Mouse (Mus musculus): Measurements from ENCODE around the gene Gpr39. TPM values are rescaled to one million over a fixed set of nuclear protein-coding genes. Genes with fewer than 3 reads are reported as not detected.

The Gpr39 gene
- total RNA-seq, 1 experiment: 1.7 TPM

DNA sequence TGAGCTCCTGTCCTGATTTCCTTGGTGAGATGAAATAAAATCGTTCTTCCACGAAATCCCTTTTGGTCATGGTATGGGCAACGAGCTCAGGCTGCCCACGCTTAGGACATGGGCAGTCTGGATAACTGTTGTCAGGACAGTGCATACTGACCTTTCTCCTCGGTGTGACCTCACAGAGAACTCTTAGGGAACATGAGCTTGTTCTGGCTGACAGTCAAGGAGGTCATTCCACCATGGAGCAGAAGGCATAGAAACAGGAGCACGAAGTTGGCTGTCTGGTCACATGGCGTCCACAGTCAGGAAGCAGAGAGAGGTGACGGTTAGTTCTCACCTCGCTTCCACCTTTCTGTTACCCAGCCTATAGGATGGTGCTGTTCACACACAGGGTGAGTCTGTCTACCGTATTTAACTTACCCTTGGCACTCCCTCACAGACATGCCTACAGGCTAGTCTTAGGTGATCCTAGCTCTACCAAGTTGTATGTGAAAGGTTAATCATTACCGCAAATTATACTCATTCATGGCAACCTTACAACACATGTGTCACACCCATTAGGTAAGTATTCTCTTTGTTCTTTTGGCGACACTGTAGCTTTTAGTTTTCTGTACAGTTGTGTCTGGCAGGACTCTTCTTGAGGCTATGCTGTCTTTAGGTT lies 44.4 kb downstream of the Gpr39 start:
- in situ Hi-C loops (cut with MboI; ENCODE audit: low sequenced_read_pairs in 2 of 2, unreplicated experiment in 2 of 2): no loop called here
- Histone ChIP-seq H3K4me3 (ENCODE audit: insufficient read depth in 1 of 2, low read depth in 1 of 2, low read length in 2 of 2, poor library complexity in 1 of 2, severe bottlenecking in 1 of 2) (no peak overlapping the region), H3K27ac (ENCODE audit: insufficient read depth, low read depth, low read length, poor library complexity, severe bottlenecking) (no peak overlapping the region), H3K9ac (ENCODE audit: insufficient read depth, low read depth, low read length, poor library complexity, severe bottlenecking) (no peak overlapping the region), H3K36me3 (ENCODE audit: control insufficient read depth, insufficient read depth, low read length, poor library complexity, severe bottlenecking) (no peaks in the 10 kb centered on the region), H3K9me3 (ENCODE audit: control insufficient read depth, insufficient read depth, low read depth, low read length) (no peaks in the 10 kb centered on the region), H3K4me1 (ENCODE audit: control insufficient read depth in 2 of 2, insufficient read depth in 2 of 2, low read length in 2 of 2, poor library complexity in 1 of 2) (no peaks in the 10 kb centered on the region)
- TF ChIP-seq ZNF384 (IDR thresholded peaks at IDR 0.05; ENCODE audit: low read depth, low read length): no peak
- TF ChIP-seq HCFC1 (IDR thresholded peaks at IDR 0.05; ENCODE audit: borderline replicate concordance, insufficient read depth, low read length): no peak
- TF ChIP-seq MAFK (IDR thresholded peaks at IDR 0.05; ENCODE audit: insufficient read depth, low read depth, low read length): no peak
- TF ChIP-seq ZC3H11A (IDR thresholded peaks at IDR 0.05; ENCODE audit: borderline replicate concordance, low read depth, low read length): no peak
- no peak for TF ChIP-seq CHD2 (IDR thresholded peaks at IDR 0.05; ENCODE audit: low read depth, low read length)
- DNase-seq (ENCODE audit: low read depth, low spot score): no peak

DNA sequence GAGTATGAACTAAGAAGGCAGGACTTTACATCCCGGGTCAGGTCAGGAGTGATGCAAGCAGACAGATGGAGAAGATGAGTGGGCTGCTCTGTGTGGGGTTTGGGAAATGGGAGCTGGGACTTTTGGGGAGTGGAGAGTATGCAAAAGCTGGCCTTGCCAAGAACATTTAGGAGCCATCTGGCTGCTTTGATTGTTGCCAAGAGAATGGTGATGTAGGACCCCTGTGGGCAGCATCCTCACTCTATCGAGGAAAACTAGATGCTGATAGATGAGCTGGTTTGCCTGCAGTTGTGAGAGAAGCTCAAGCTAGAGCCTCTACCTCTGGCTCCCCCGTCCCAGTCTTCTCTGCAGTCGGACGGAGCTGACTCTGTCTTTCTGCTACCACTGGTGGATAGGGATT lies 47.5 kb downstream of the Gpr39 start:
- no peak for DNase-seq (ENCODE audit: low read depth, low spot score)
- in situ Hi-C loops (cut with MboI; ENCODE audit: low sequenced_read_pairs in 2 of 2, unreplicated experiment in 2 of 2): no loop called here
- TF ChIP-seq HCFC1 (IDR thresholded peaks at IDR 0.05; ENCODE audit: borderline replicate concordance, insufficient read depth, low read length) (no peak), ZC3H11A (IDR thresholded peaks at IDR 0.05; ENCODE audit: borderline replicate concordance, low read depth, low read length) (no peak), ZNF384 (IDR thresholded peaks at IDR 0.05; ENCODE audit: low read depth, low read length) (no peak), CHD2 (IDR thresholded peaks at IDR 0.05; ENCODE audit: low read depth, low read length) (no peak), MAFK (IDR thresholded peaks at IDR 0.05; ENCODE audit: insufficient read depth, low read depth, low read length) (no peak)

DNA sequence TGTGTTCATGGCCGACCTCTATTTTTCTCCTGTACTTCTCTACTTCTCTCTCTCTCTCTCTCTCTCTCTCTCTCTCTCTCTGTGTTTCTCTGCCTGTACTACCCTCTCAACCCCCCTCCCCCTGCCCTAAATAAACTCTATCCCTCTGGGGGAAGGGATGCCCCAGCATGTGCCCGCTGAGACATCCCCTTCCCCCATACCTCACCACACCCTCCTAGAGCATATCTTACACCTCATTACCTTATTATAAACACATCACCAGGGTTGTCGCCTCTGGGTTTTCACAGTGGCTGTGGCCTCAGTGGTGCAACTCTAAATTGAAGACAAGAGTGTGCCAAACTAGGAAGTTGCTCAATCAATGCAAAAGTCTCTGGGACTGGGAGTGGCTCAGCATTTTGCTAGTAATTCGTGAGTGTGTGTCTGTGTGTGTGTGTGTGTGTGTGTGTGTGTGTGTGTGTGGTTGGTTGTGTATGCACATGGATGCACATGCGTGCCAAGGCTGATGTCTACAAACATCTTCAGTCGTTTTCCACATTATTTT lies 52.3 kb downstream of the Gpr39 start:
- H3K36me3 ChIP-seq (ENCODE audit: control insufficient read depth, insufficient read depth, low read length, poor library complexity, severe bottlenecking): no peaks in the 10 kb centered on the region
- H3K4me1 ChIP-seq (ENCODE audit: control insufficient read depth in 2 of 2, insufficient read depth in 2 of 2, low read length in 2 of 2, poor library complexity in 1 of 2): peaks cover 2 to 3% of the 10 kb centered on the region in 2 experiments; a peak in 3 of 4 replicates
- DNase-seq (ENCODE audit: low read depth, low spot score): no peak
- H3K9ac ChIP-seq (ENCODE audit: insufficient read depth, low read depth, low read length, poor library complexity, severe bottlenecking): no peak overlapping the region
- no peak overlapping the region; the same call in 1 of the 2 replicates for H3K27ac ChIP-seq (ENCODE audit: insufficient read depth, low read depth, low read length, poor library complexity, severe bottlenecking)
- no peak for TF ChIP-seq HCFC1 (IDR thresholded peaks at IDR 0.05; ENCODE audit: borderline replicate concordance, insufficient read depth, low read length)
- TF ChIP-seq ZC3H11A (IDR thresholded peaks at IDR 0.05; ENCODE audit: borderline replicate concordance, low read depth, low read length): no peak
- TF ChIP-seq MAFK (IDR thresholded peaks at IDR 0.05; ENCODE audit: insufficient read depth, low read depth, low read length): no peak
- no peak overlapping the region for H3K4me3 ChIP-seq (ENCODE audit: insufficient read depth in 1 of 2, low read depth in 1 of 2, low read length in 2 of 2, poor library complexity in 1 of 2, severe bottlenecking in 1 of 2)
- in situ Hi-C loops (cut with MboI; ENCODE audit: low sequenced_read_pairs in 2 of 2, unreplicated experiment in 2 of 2): no loop called here
- H3K9me3 ChIP-seq (ENCODE audit: control insufficient read depth, insufficient read depth, low read depth, low read length): no peaks in the 10 kb centered on the region

More for the DNA sequence above, 47.5 kb downstream of the Gpr39 start:
- Histone ChIP-seq H3K4me1 (ENCODE audit: control insufficient read depth in 2 of 2, insufficient read depth in 2 of 2, low read length in 2 of 2, poor library complexity in 1 of 2) (peaks cover 0 to 3% of the 10 kb centered on the region in 2 experiments; a peak in 1 of 4 replicates), H3K36me3 (ENCODE audit: control insufficient read depth, insufficient read depth, low read length, poor library complexity, severe bottlenecking) (no peaks in the 10 kb centered on the region), H3K27ac (ENCODE audit: insufficient read depth, low read depth, low read length, poor library complexity, severe bottlenecking) (no peak overlapping the region), H3K4me3 (ENCODE audit: insufficient read depth in 1 of 2, low read depth in 1 of 2, low read length in 2 of 2, poor library complexity in 1 of 2, severe bottlenecking in 1 of 2) (no peak overlapping the region), H3K9me3 (ENCODE audit: control insufficient read depth, insufficient read depth, low read depth, low read length) (no peaks in the 10 kb centered on the region), H3K9ac (ENCODE audit: insufficient read depth, low read depth, low read length, poor library complexity, severe bottlenecking) (no peak overlapping the region)

DNA sequence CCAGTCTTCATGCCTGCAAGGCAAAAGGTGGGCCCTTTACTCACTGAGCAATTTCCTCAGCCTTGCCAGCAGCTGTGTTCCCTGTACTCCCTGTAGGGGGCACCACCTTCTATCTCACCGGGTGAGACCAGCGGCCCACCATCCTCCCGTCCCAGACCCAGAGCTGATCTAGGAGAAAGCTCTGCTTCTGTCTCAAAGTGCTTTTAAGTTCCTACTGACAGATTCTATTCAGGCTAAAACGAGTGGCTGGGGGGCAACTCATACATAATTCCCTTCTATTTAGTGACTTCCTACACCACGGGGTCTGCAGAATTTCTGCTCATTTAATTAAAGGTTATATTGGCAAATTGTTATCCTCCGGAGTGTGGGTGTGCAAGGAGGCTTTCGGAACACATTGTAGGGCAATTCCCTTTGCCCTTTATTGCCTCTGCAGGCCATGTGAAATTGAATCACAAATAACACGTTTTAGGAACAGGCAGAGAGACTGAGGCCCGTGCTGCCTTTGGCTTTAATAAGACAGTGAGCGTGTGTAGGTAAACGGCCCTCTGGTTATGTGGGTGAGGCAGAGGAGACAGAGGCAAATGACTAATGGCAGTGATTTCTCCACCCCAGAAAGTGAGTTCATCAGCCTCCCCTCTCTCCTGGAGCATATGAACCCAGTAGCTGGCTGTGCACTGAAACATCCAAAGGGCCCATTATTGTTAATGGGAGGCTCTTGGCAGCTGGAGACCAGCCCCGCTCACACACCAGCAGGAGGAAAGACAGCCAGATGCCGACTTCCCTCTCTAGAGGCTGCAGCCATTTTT lies 53.1 kb downstream of the Gpr39 start:
- no peaks in the 10 kb centered on the region for H3K36me3 ChIP-seq (ENCODE audit: control insufficient read depth, insufficient read depth, low read length, poor library complexity, severe bottlenecking)
- no peak overlapping the region for H3K27ac ChIP-seq (ENCODE audit: insufficient read depth, low read depth, low read length, poor library complexity, severe bottlenecking)
- no peak for TF ChIP-seq ZNF384 (IDR thresholded peaks at IDR 0.05; ENCODE audit: low read depth, low read length)
- no peak for TF ChIP-seq HCFC1 (IDR thresholded peaks at IDR 0.05; ENCODE audit: borderline replicate concordance, insufficient read depth, low read length)
- no peak for TF ChIP-seq CHD2 (IDR thresholded peaks at IDR 0.05; ENCODE audit: low read depth, low read length)
- TF ChIP-seq ZC3H11A (IDR thresholded peaks at IDR 0.05; ENCODE audit: borderline replicate concordance, low read depth, low read length): no peak
- TF ChIP-seq MAFK (IDR thresholded peaks at IDR 0.05; ENCODE audit: insufficient read depth, low read depth, low read length): no peak
- H3K9ac ChIP-seq (ENCODE audit: insufficient read depth, low read depth, low read length, poor library complexity, severe bottlenecking): no peak overlapping the region
- H3K4me3 ChIP-seq (ENCODE audit: insufficient read depth in 1 of 2, low read depth in 1 of 2, low read length in 2 of 2, poor library complexity in 1 of 2, severe bottlenecking in 1 of 2): no peak overlapping the region
- peaks cover 2 to 3% of the 10 kb centered on the region in 2 experiments; a peak in 3 of 4 replicates for H3K4me1 ChIP-seq (ENCODE audit: control insufficient read depth in 2 of 2, insufficient read depth in 2 of 2, low read length in 2 of 2, poor library complexity in 1 of 2)
- DNase-seq (ENCODE audit: low read depth, low spot score): peak; percentile 88
- in situ Hi-C loops (cut with MboI; ENCODE audit: low sequenced_read_pairs in 2 of 2, unreplicated experiment in 2 of 2): no loop called here
- H3K9me3 ChIP-seq (ENCODE audit: control insufficient read depth, insufficient read depth, low read depth, low read length): no peaks in the 10 kb centered on the region

Measured in ES-E14 (cell line).